Mouse (Mus musculus) forebrain, embryonic 11.5 days (tissue): ENCODE data around the gene Maats1. TPM values are rescaled to one million over a fixed set of nuclear protein-coding genes. Genes with fewer than 3 reads are reported as not detected.

Experiments used
- ATAC-seq: fragments of 200-750 bp; cut with Nextera tagmentation; replicated peaks from 2 replicates; pipeline ENCODE4 v1.8.0; 2017; ENCODE audit warnings: moderate TSS enrichment; ENCODE audit not compliant: low FRiP score
- DNase-seq: peaks from one replicate; pipeline ENCODE4 v3.0.0-alpha.2; 2017; ENCODE audit warnings: low spot score
- H3K27ac ChIP-seq: fragments of 300-500 bp; sonication (generic); 2 replicates; pipeline ENCODE4 v1.5.1; 2014; ENCODE audit warnings: low read depth, low read length
- H3K27me3 ChIP-seq: fragments of 300-500 bp; sonication (generic); 2 replicates; pipeline ENCODE4 v1.6.1; 2014; ENCODE audit warnings: mild to moderate bottlenecking, low read length, mixed read lengths; ENCODE audit not compliant: control insufficient read depth, insufficient read depth
- H3K36me3 ChIP-seq: fragments of 300-500 bp; sonication (generic); 2 replicates; pipeline ENCODE4 v1.6.1; 2014; ENCODE audit warnings: mild to moderate bottlenecking, low read length, moderate library complexity, mixed read lengths; ENCODE audit not compliant: control insufficient read depth, insufficient read depth
- H3K4me1 ChIP-seq: fragments of 300-500 bp; sonication (generic); replicated peaks from 2 replicates; pipeline ENCODE4 v1.6.1; 2014; ENCODE audit warnings: low read length, mixed read lengths; ENCODE audit not compliant: control insufficient read depth, insufficient read depth
- H3K4me2 ChIP-seq: fragments of 300-500 bp; sonication (generic); 2 replicates; pipeline ENCODE4 v1.6.1; 2014; ENCODE audit warnings: low read depth, mild to moderate bottlenecking, low read length, moderate library complexity, mixed read lengths; ENCODE audit not compliant: severe bottlenecking
- H3K4me3 ChIP-seq: fragments of 300-500 bp; sonication (generic); 2 replicates; pipeline ENCODE4 v1.5.1; 2014; ENCODE audit warnings: low read depth, low read length
- H3K9ac ChIP-seq: fragments of 300-500 bp; sonication (generic); 2 replicates; pipeline ENCODE4 v1.6.1; 2014; ENCODE audit warnings: low read length
- H3K9me3 ChIP-seq: fragments of 300-500 bp; sonication (generic); 2 replicates; pipeline ENCODE4 v1.6.1; 2016; ENCODE audit warnings: low read length, mixed read lengths; ENCODE audit not compliant: control insufficient read depth
- WGBS: fragments of 180-500 bp; shearing (Covaris S2); extraction: QIAGEN DNeasy Blood & Tissue Kit; methylation state at CpG from one replicate; pipeline ENCODE4 v1.1.7; 2014; 5-methylcytosine and 5-hydroxymethylcytosine counted together
- polyA plus RNA-seq: library from polyadenylated mRNA; unstranded; fragments of >200 nt; fragmentation: Nextera tagmentation; extraction: Ambion mirVana; gene quantifications from 2 replicates; pipeline ENCODE4 v1.2.1, GENCODE M21; 2014

The Maats1 gene
- polyA plus RNA-seq, 1 experiment from 2014 or later = 0.41 TPM

GRCm38 (mm10) chr16:38306571-38307220 is 35.2 kb downstream of the Maats1 start:
- ATAC-seq = no peak
- DNase-seq = no peak
- H3K27ac ChIP-seq = no peak overlapping the region
- no peak overlapping the region for H3K4me3 ChIP-seq
- 45% methylated on average over 18 of the region's 18 CpGs for WGBS
- H3K4me1 ChIP-seq = no peaks in the 10 kb centered on the region; the same call in 1 of the 2 replicates
- H3K4me2 ChIP-seq = no peak overlapping the region
- H3K27me3 ChIP-seq = no peaks in the 10 kb centered on the region
- no peak overlapping the region for H3K9ac ChIP-seq
- H3K36me3 ChIP-seq = no peaks in the 10 kb centered on the region
- H3K9me3 ChIP-seq = no peaks in the 10 kb centered on the region

- Histone ChIP-seq H3K4me3 (no peak overlapping the region), H3K36me3 (no peaks in the 10 kb centered on the region), H3K27me3 (no peaks in the 10 kb centered on the region), H3K4me2 (no peak overlapping the region), H3K9ac (no peak overlapping the region), H3K4me1 (no peaks in the 10 kb centered on the region; the same call in 1 of the 2 replicates), H3K27ac (no peak overlapping the region), H3K9me3 (no peaks in the 10 kb centered on the region)
- 80% methylated on average over 17 of the region's 17 CpGs for WGBS
- ATAC-seq (no peak), DNase-seq (no peak)
Observed at GRCm38 (mm10) chr16:38304460-38305194, 37.3 kb downstream of the Maats1 start.

- no peaks in the 10 kb centered on the region; the same call in 1 of the 2 replicates for H3K4me1 ChIP-seq
- H3K9me3 ChIP-seq = no peaks in the 10 kb centered on the region
- no peak overlapping the region for H3K9ac ChIP-seq
- 89% methylated on average over 13 of the region's 13 CpGs for WGBS
- ATAC-seq (no peak), DNase-seq (no peak)
- H3K27me3 ChIP-seq = no peaks in the 10 kb centered on the region
- H3K36me3 ChIP-seq = no peaks in the 10 kb centered on the region
- H3K4me3 ChIP-seq = no peak overlapping the region
- H3K4me2 ChIP-seq = no peak overlapping the region
- H3K27ac ChIP-seq = no peak overlapping the region
Observed at GRCm38 (mm10) chr16:38302367-38302766, 39.6 kb downstream of the Maats1 start.

- H3K4me2 ChIP-seq = no peak overlapping the region
- H3K4me1 ChIP-seq = no peaks in the 10 kb centered on the region
- no peak overlapping the region for H3K27ac ChIP-seq
- peak; percentile 17 for DNase-seq
- H3K36me3 ChIP-seq = no peaks in the 10 kb centered on the region
- no peak overlapping the region for H3K4me3 ChIP-seq
- H3K9ac ChIP-seq = no peak overlapping the region
- ATAC-seq = no peak
- 89% methylated on average over 6 of the region's 6 CpGs for WGBS
- no peaks in the 10 kb centered on the region for H3K9me3 ChIP-seq
- H3K27me3 ChIP-seq = no peaks in the 10 kb centered on the region
Observed at GRCm38 (mm10) chr16:38298410-38298809, 43.5 kb downstream of the Maats1 start.

GRCm38 (mm10) chr16:38295349-38295930 is 46.5 kb downstream of the Maats1 start:
- H3K9ac ChIP-seq = no peak overlapping the region
- no peak for ATAC-seq
- no peak for DNase-seq
- H3K4me1 ChIP-seq = no peaks in the 10 kb centered on the region
- H3K4me2 ChIP-seq = no peak overlapping the region
- H3K36me3 ChIP-seq = no peaks in the 10 kb centered on the region
- no peak overlapping the region for H3K27ac ChIP-seq
- H3K9me3 ChIP-seq = no peaks in the 10 kb centered on the region
- WGBS = 62% methylated on average over 5 of the region's 5 CpGs
- no peaks in the 10 kb centered on the region for H3K27me3 ChIP-seq
- H3K4me3 ChIP-seq = no peak overlapping the region

- Histone ChIP-seq H3K9me3 (no peaks in the 10 kb centered on the region), H3K4me3 (no peak within 1 kb of the TSS), H3K27ac (no peak within 1 kb of the TSS), H3K9ac (no peak within 1 kb of the TSS), H3K4me2 (no peak within 1 kb of the TSS), H3K4me1 (no peaks in the 10 kb centered on the region), H3K27me3 (no peaks in the 10 kb centered on the region), H3K36me3 (no peaks in the 10 kb centered on the region)
- ATAC-seq = no peak
- 75% methylated on average over 7 of the region's 7 CpGs for WGBS
- DNase-seq = peak; percentile 13
Observed at GRCm38 (mm10) chr16:38294685-38295348, 47.1 kb downstream of the Maats1 start, which contains the start of gene Nr1i2. Nr1i2 (minus strand) TSS chr16:38294824.

GRCm38 (mm10) chr16:38290151-38290550 is 51.8 kb downstream of the Maats1 start:
- ATAC-seq (no peak), DNase-seq (peak; percentile 22)
- Histone ChIP-seq H3K4me1 (no peaks in the 10 kb centered on the region), H3K4me3 (no peak overlapping the region), H3K4me2 (no peak overlapping the region), H3K9ac (no peak overlapping the region), H3K9me3 (no peaks in the 10 kb centered on the region), H3K27ac (no peak overlapping the region), H3K36me3 (no peaks in the 10 kb centered on the region), H3K27me3 (no peaks in the 10 kb centered on the region)
- 75% methylated on average over 2 of the region's 2 CpGs for WGBS

GRCm38 (mm10) chr16:38288851-38289250 is 53.1 kb downstream of the Maats1 start:
- H3K27ac ChIP-seq = no peak overlapping the region
- H3K9me3 ChIP-seq = no peaks in the 10 kb centered on the region
- ATAC-seq (no peak), DNase-seq (peak; percentile 45)
- H3K9ac ChIP-seq = no peak overlapping the region
- H3K4me2 ChIP-seq = no peak overlapping the region
- no peaks in the 10 kb centered on the region for H3K4me1 ChIP-seq
- H3K4me3 ChIP-seq = no peak overlapping the region
- WGBS = 42% methylated on average over 6 of the region's 6 CpGs
- no peaks in the 10 kb centered on the region for H3K27me3 ChIP-seq
- H3K36me3 ChIP-seq = no peaks in the 10 kb centered on the region
